Mouse (Mus musculus) frontal cortex, postnatal 36 days (tissue): Measurements from ENCODE around the gene Afdn.

ENCODE experiments used
- DNase-seq, 2 experiments: peaks; one replicate each; pipeline ENCODE4 v3.0.0; 2022; ENCODE audit warnings: low spot score in 2 of 2

Gene Afdn

GRCm38 (mm10) chr17:13759853-13760627 is at the start of gene Afdn:
Gene Afdn, plus strand, starts transcription at chr17:13760539.
- peak; percentile 68 to 84 for DNase-seq

- DNase-seq = no peak
Measured at GRCm38 (mm10) chr17:13711173-13711572, 49.2 kb upstream of the Afdn start.

DNA sequence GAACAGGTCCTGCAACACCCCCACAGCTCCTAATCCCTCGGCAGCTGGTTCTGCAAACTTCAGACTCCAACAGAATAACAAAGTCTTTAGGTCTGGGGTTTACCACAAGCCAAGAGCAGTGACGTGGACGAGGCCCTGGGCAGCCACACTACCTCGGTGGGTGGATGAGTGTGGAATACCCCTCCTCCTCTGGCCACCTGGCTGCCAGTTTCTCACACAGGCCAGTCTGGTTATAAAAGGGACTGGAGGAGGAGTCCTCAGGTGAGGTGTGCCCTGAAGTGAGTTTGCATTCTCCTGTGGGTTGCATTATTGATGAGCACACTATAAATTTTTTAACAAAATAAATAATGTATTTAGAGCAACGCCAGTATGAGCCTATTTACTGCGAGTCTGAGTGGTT is 48.2 kb upstream of the Afdn start:
- no peak for DNase-seq

DNA sequence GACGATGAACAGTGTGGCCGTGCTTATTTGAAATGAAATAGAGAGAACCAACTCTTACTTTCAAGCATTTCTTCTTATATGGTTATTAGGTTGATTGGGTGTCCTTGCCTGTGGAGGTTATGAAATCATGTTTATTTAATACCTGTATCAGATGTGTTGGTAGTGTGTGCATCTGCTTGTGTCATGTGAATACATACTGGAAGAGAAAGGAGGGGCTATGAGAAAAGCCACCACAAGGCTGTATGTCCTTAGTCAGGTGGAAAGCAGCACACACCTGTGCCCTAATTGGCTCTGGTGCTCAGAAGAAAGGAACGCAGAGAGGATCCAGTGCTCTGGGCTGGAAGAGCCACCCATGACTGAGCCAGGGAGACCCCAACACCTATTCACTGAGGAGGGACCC is 47.8 kb upstream of the Afdn start:
- no peak for DNase-seq

GRCm38 (mm10) chr17:13714128-13714527 is 46.2 kb upstream of the Afdn start:
- DNase-seq = no peak

GRCm38 (mm10) chr17:13714654-13715053 is 45.7 kb upstream of the Afdn start:
- DNase-seq = no peak

- no peak for DNase-seq
Measured at GRCm38 (mm10) chr17:13715511-13715910, 44.8 kb upstream of the Afdn start.

GRCm38 (mm10) chr17:13716336-13716735 is 44.0 kb upstream of the Afdn start:
- no peak for DNase-seq

- peak; percentile 19 to 30 for DNase-seq
Measured at GRCm38 (mm10) chr17:13717428-13717827, 42.9 kb upstream of the Afdn start.

- no peak for DNase-seq
Measured at GRCm38 (mm10) chr17:13720187-13720586, 40.2 kb upstream of the Afdn start.

DNA sequence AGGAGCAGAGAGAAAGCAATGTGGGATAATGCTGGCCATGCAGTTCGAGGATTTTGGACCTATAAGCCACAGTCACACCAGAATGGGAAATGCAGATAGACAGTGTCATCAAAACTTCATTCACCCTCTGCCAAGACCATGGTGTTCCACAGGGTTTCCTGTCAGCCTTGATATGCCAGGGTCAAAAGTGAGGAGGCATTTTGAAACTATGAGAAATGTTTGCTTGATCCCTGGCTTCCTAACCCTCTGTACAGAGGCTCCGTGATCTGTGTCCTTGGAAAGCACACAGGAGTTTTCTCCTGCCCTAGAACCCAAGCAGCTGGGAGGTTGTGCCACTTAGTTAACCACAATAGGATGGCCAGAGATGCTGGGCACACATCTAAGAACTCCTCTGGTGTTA is 39.0 kb upstream of the Afdn start:
- DNase-seq = no peak

DNA sequence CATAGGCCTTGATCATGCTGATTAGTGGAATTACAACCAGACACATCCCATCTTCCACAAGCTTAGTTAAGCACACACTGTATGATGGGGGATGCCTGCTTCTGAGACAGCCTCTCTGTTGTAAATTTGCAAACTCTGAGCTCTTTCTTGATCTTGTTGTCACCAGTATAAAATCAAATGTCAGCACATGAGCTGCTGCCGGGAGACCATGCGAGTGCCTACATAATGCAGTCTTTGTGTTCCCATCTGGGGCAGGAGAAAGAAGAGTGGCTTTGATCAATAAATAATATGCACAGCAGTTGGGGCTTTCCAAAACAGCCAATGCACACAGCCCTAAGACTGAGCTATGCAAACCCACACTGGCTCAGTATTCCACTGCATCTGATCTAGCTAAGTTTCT is 37.9 kb upstream of the Afdn start:
- DNase-seq = no peak

DNA sequence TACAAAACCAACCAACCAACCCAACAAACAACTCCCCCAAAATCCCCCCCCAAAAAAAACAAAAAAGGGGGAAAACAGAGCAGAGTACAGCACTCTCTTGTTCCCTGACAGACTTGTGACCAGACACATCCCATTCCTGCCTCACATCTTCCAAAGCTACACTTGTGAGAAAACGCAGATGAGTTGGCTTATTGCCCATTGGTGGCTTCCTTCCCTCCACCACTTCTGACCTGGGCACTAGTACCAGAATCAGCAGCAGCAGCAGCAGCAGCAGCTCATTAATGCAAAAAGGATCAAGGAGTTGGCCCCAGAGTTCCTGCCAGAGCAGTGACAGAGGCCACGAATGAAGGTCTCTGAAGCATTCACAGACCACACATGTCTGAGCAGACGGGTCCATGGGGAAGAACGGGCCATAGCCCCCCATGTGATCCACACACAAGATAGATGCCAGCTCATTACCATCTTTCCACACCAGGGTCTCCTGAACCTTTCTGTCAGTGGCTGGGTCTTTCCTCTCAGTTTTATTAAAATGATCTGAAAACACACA is 35.3 kb upstream of the Afdn start:
- DNase-seq = no peak

DNA sequence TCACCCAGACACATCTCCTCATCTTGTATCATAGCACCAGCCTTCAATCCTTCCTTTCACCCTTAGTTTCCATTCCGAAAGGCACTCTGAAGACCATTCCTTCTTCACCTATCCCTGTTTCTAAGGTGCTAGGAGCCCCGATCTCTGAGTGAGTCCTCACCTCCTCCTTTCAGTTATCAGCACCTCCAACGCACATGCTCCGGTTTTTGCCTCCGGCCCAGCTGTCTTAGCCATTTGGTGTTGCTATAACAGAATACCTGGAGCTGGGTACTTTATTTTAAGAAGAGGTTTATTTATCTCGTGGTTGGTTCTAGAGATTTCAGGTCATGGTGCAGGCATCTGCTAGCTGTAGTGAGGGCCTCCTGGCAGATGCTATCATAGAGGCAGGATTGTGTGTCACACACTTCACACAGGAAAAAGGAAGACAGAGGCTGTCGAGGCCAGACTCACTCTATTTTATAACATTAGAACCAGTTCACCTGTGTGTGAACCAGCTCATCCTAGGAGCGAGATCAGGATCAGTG is 33.4 kb upstream of the Afdn start:
- peak; percentile 23 to 44 for DNase-seq

GRCm38 (mm10) chr17:13730980-13731726 is 29.2 kb upstream of the Afdn start:
- DNase-seq = no peak

GRCm38 (mm10) chr17:13731727-13732112 is 28.6 kb upstream of the Afdn start:
- DNase-seq = no peak

DNA sequence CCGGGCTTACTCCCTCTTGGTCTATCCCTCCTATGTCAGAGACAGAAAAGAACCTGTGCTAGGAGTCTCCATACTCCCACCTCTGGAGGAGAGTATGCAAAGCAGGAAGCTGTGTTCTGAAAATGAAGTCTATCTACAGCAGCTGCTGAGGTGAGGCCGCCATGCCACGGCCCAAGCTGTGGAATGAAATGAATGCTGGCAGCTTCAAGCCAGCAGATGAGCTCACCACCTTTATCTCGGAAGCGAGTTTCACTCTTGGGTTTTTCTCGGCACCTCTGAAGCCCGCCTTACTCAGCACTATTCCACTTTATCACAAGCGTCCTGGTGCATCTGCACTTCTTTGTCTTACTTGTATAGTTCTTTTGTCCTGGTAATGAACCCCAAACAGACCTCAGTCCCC is 27.7 kb upstream of the Afdn start:
- DNase-seq = no peak

DNA sequence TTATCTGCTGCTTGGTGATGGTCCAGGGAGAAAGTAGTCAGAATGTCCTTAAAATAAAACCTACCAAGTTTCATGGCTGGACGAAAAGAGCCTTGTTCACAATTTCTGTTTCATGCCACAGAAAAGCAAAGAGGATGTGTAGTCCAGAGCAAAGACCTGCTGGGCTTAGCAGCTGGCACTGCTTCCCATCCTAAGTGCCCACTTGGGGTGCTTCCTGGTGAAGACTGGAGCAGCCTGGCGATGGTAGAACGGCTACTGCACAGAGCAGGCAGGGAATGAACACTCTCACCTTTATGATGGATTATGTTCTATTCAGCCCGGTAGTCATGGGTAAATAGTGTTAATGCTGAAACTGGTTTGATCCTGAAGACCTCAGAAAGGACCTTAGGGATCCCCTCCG is 26.4 kb upstream of the Afdn start:
- no peak for DNase-seq

- no peak for DNase-seq
Measured at GRCm38 (mm10) chr17:13735057-13735456, 25.3 kb upstream of the Afdn start.

DNA sequence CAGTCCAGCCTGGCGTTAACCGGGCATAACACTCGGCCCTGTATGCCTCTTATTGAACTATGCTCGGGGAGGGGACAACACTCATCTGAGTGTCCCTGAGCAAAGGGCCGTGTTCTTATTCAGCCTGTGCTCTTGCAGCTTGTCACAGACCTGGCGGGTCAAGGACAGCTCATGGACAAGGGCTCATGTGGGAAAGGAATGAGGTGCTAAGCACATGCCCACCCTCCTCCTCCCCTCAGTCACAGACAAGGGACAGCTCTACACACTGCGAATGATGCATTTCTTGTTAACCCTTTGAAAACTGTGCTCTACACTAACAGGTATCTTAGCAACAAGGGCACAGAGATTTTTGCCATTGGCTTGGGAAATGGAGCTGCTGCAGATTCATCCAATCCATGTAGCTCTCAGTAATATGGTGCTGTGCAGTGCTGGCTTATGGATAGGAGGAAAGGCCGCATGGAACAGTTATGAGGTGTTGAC is 24.5 kb upstream of the Afdn start:
- DNase-seq = no peak

DNA sequence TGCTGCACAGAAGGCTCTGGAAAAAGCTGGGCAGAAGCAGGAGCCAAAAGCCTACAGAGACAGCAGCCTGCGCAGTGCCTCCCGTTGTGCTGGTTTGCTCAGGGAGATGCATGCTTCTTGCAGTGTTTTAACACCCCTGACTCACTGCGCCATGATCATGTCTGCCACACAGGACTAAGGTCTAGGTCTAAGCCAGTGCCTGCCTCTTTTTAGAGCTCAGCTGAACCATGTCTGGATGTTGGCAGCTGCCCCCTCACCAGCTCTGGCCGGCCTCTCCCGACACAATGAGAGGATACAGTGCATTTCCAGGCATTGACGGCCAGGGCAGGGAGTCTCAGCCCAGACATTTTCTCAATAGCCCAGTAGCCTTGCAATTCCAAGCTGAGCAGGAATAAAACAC is 23.0 kb upstream of the Afdn start:
- DNase-seq = peak in 1 of 2 experiments; percentile 31

DNA sequence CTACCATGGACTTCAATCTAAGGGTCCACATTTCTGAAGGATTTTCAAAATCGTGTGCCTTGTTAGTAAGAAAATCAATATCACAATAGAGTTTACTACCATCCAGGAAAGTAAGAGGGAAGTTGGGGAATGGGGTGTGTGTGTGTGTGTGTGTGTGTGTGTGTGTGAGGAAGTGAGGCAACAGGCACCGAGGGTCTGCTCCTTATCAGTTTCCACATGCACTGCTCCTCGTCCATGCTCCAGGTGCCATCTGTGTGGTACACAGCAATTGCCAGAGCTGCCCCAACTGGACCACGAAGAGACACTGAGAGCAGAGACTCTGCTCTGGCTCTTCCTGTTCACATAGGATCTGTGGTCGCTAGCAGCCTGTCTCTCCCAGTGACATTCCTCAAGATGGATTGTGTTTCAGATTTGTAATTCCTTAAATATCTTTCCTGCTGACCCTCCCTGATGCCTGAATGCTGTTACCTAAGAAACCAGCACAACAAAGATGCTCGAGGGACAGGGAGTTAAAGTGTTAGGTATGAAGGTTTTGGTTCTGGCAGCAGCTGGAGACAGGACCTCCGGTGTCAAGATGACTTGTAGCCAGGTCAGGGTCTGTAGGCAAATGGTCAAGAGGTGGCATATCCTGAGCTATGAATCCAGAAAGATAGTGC is 22.1 kb upstream of the Afdn start:
- no peak for DNase-seq
